Mouse (Mus musculus) testis, adult 2 months (tissue): Measurements from ENCODE around the gene Cuedc1.

Source experiments
- CTCF ChIP-seq: fragments of 200-500 bp; IDR thresholded peaks from 2 replicates; pipeline ENCODE4 v1.5.1; 2012; ENCODE audit warnings: low read depth, mild to moderate bottlenecking, inconsistent platforms, low read length, moderate library complexity; ENCODE audit not compliant: control insufficient read depth, insufficient read depth, insufficient replicate concordance
- POLR2A ChIP-seq: fragments of 200-500 bp; IDR thresholded peaks from 2 replicates; pipeline ENCODE4 v1.6.1; 2012; ENCODE audit warnings: low read depth, mild to moderate bottlenecking, inconsistent platforms, low read length, moderate library complexity; ENCODE audit not compliant: control insufficient read depth

GRCm38 (mm10) chr11:88053821-88054220 is 44.0 kb upstream of the Cuedc1 start:
- TF ChIP-seq CTCF (no peak), POLR2A (no peak)
